Mouse (Mus musculus) spleen, adult 2 months (tissue): Measurements from ENCODE around the gene Pakap.

Experiments
- CTCF ChIP-seq: fragments of 200-500 bp; IDR thresholded peaks from 2 replicates; pipeline ENCODE4 v1.5.1; 2011; ENCODE audit warnings: mild to moderate bottlenecking, inconsistent platforms; ENCODE audit not compliant: insufficient read depth, insufficient read length, insufficient replicate concordance; ENCODE audit errors: extremely low read depth
- POLR2A ChIP-seq: fragments of 200-500 bp; IDR thresholded peaks from 2 replicates; pipeline ENCODE4 v1.6.1; 2011; ENCODE audit warnings: low read depth, low read length, inconsistent platforms

DNA sequence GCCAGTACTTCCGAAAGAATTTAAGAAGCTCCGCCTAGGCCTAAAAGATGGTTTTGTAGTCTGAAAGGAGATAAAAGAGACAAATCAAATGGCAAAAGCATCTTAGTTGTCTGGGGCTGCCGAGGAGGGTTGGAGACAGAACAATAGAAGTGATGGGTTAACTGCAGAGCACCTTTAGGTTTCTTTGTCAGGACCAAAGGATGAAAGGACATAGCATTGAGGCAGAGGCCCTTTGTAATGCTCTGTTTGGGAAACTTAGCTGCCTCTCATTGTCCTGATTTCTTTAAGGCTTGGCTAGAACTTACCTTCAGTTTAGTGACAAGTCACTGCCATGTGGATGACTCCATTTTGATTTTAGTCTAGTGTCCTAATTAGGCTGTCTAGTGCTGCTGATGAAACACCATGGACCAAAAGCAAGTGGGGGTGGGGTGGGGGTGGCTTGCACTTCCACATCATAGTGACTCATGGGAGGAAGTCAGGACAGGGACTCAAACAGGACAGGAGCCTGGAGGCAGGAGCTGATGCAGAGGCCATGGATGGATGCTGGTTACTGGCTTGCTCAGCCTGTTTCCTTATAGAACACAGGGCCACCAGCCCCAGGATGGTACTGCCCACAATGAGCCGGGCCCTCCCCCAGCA is 202.3 kb downstream of the Pakap start:
- TF ChIP-seq CTCF (no peak), POLR2A (no peak)
